Mouse (Mus musculus): ENCODE results near the gene Zdhhc13.

DNA sequence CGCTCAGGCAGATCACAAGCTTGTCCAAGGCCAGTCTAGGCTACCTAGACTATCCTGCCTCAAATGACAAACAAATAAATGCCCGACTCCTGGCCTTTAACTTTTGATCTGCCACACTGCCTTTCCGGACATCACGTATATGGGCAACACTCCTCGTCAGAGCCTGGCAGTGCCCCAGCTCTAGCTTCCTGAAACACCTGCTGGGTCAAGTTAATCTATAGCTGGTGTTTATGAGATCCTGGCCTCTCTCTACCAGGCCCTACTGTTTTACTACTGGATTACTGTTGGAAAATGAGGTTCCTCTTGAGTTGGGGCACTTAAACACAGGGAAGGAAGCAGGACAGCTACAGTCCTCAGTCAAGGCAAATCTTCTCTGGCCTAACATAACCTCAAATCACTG lies 15.5 kb upstream of the Zdhhc13 start:
- no peak for TF ChIP-seq CTCF (IDR thresholded peaks at IDR 0.05; ENCODE audit: borderline replicate concordance, insufficient read depth, low read depth, low read length)
- no peak for TF ChIP-seq POLR2A (IDR thresholded peaks at IDR 0.05; ENCODE audit: borderline replicate concordance, insufficient read depth, low read length)
